Mouse (Mus musculus) right cerebral cortex, postnatal 25 days (tissue): Measurements from ENCODE around the gene Dhx35.

Experiments used
- DNase-seq: peaks from one replicate; pipeline ENCODE4 v3.0.0; 2022

Gene Dhx35

GRCm38 (mm10) chr2:158898469-158899196 lies 104.0 kb downstream of the Dhx35 start:
- no peak for DNase-seq
